Mouse (Mus musculus): ENCODE data around the gene Atp6v0b.

DNA sequence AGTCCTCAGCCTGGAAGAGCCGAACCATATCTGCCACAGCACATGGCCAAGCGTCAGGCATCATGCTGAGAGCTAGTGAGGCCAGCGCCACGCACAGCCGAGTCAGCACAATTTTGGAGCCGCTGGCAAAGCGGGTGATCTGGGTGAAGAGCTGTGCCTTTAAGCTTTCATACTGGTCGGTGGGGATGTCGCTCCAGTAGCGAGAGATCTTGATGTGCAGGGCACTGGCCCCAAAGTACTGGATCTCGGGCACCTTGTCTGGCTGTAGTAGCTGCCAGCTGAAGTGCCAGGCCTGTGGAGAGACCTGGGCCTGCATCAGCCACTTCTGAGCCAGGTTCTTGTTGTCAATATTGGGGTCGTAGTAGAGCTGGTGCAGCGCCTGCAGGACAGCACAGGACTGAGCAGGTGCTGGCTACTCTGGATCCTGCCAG, 25.0 kb upstream of the Atp6v0b start:
- TF ChIP-seq POLR2A (IDR thresholded peaks at IDR 0.05; ENCODE audit: insufficient read length, low read depth) = no peak
- TF ChIP-seq USF1 (IDR thresholded peaks at IDR 0.05; ENCODE audit: low read depth) = no peak
- no peak for TF ChIP-seq MYOD1 (IDR thresholded peaks at IDR 0.05; ENCODE audit: control insufficient read depth in 1 of 3, insufficient read length in 2 of 3, low read depth in 2 of 3)
- TF ChIP-seq TCF12 (IDR thresholded peaks at IDR 0.05; ENCODE audit: insufficient read depth, poor library complexity, severe bottlenecking) = no peak
- TF ChIP-seq E2F4 (IDR thresholded peaks at IDR 0.05; ENCODE audit: insufficient read depth) = no peak
